Mouse (Mus musculus) liver, adult 2 months (tissue): ENCODE data around the gene Cyp26c1. TPM values are rescaled to one million over a fixed set of nuclear protein-coding genes. Genes with fewer than 3 reads are reported as not detected.

ENCODE experiments used
- DNase-seq: peaks from one replicate; pipeline ENCODE4 v3.0.0-alpha.2; 2011; ENCODE audit warnings: low read depth, low spot score; ENCODE audit errors: extremely low read depth
- H3K27ac ChIP-seq: fragments of 200-500 bp; replicated peaks from 2 replicates; pipeline ENCODE4 v1.5.1; 2012; ENCODE audit warnings: low read depth, mild to moderate bottlenecking, control low read depth, inconsistent platforms, low read length; ENCODE audit not compliant: insufficient read depth
- H3K27me3 ChIP-seq: fragments of 200-500 bp; 2 replicates; pipeline ENCODE4 v1.6.1; 2012; ENCODE audit warnings: mild to moderate bottlenecking, moderate library complexity, low read length, inconsistent platforms; ENCODE audit not compliant: control insufficient read depth, insufficient read depth
- H3K36me3 ChIP-seq: fragments of 200-500 bp; 2 replicates; pipeline ENCODE4 v1.6.1; 2012; ENCODE audit warnings: low read length, inconsistent platforms; ENCODE audit not compliant: control insufficient read depth, insufficient read depth
- H3K4me1 ChIP-seq: fragments of 200-500 bp; 2 replicates; pipeline ENCODE4 v1.6.1; 2011; ENCODE audit warnings: low read length; ENCODE audit not compliant: control insufficient read depth, insufficient read depth
- H3K4me3 ChIP-seq: fragments of 200-500 bp; 2 replicates; pipeline ENCODE4 v1.5.1; 2011; ENCODE audit warnings: low read depth, mild to moderate bottlenecking, control low read depth, low read length, moderate library complexity; ENCODE audit not compliant: insufficient read depth
- H3K79me2 ChIP-seq: fragments of 200-500 bp; 2 replicates; pipeline ENCODE4 v1.6.1; 2012; ENCODE audit warnings: inconsistent platforms, mild to moderate bottlenecking, low read length, moderate library complexity; ENCODE audit not compliant: control insufficient read depth, insufficient read depth
- H3K9ac ChIP-seq: fragments of 200-500 bp; 2 replicates; pipeline ENCODE4 v1.6.1; 2012; ENCODE audit warnings: low read depth, mild to moderate bottlenecking, control low read depth, inconsistent platforms, low read length
- CTCF ChIP-seq: fragments of 200-500 bp; IDR thresholded peaks from 2 replicates; pipeline ENCODE4 v1.5.1; 2011; ENCODE audit warnings: low read depth, low read length, control low read depth
- POLR2A ChIP-seq: fragments of 200-500 bp; IDR thresholded peaks from 2 replicates; pipeline ENCODE4 v1.6.1; 2011; ENCODE audit warnings: low read length, control low read depth; ENCODE audit not compliant: insufficient read depth; ENCODE audit errors: extremely low read depth
- WGBS: fragments of 180-500 bp; shearing (Covaris S2); methylation state at CpG from one replicate; pipeline ENCODE4 v1.1.7; 2018; 5-methylcytosine and 5-hydroxymethylcytosine counted together
- polyA plus RNA-seq: library from polyadenylated mRNA; depleted of rRNA; stranded (reverse); fragments of >200 nt; gene quantifications from 2 replicates; pipeline ENCODE4 v1.2.3, GENCODE M21; 2012
- total RNA-seq: library from RNA; depleted of rRNA; stranded (reverse); fragments of >200 nt; gene quantifications from 2 replicates; pipeline ENCODE4 v1.2.3, GENCODE M21; 2014

Gene Cyp26c1
- total and polyA plus RNA-seq, 2 experiments, result 0.05 to 0.09 TPM

DNA sequence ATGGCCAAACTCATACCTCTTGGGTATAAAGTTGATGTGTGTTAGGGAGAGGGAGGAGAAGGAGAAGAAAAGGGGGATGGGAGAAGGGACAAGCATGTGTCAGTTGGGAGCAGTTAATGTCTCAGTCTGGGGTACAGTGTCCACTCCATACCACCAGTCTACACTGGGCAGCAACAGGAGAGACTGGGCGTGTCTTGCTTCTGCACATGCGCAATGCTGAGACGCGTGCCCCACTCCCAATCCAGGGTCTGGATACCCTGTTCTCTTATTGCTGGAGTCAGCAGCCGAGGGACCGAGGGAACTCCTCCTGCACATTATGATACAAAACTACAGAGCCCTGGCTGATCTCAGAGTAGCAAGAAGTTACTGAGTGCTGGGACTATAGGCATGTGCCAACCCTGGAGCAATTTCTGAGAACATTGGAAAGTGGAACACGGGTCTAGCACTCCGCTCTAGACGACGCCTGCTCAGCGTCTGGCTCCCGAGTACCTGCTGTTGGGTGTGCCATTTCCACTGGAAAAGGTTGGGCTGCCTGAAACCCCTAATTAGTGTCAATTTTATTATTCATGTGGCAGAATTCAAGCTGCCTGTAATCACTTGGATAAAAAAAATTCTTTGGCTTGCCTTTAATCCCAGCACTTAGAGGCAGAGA lies 31.3 kb downstream of the Cyp26c1 start:
- DNase-seq, result no peak
- no peak overlapping the region for H3K4me3 ChIP-seq
- no peak overlapping the region for H3K9ac ChIP-seq
- H3K36me3 ChIP-seq, result no peaks in the 10 kb centered on the region
- TF ChIP-seq CTCF, result no peak
- TF ChIP-seq POLR2A, result no peak
- WGBS, result 93% methylated on average over 12 of the region's 12 CpGs
- H3K79me2 ChIP-seq, result no peaks in the 10 kb centered on the region
- H3K27me3 ChIP-seq, result no peaks in the 10 kb centered on the region; the same call in 1 of the 2 replicates
- H3K4me1 ChIP-seq, result no peaks in the 10 kb centered on the region
- no peak overlapping the region for H3K27ac ChIP-seq

DNA sequence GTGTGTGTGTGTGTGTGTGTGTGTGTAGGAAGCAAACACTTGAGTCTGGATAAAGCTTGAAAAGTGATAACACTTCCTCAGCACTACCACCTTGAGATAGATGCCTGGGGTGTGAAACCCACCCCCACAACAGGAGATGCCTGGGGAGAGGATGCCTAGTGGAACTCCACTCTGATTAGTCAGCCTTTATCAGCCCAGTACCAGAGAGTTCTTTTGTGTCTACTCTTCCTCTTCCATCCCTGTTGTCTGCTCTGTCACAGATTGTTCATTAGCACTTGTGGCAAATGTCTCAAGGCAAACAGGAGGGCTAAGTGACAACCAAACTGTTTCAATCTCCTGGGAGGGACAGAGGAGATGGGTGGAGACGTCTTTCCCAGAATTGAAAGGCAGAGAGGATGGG lies 33.8 kb downstream of the Cyp26c1 start:
- no peaks in the 10 kb centered on the region for H3K4me1 ChIP-seq
- H3K36me3 ChIP-seq, result no peaks in the 10 kb centered on the region
- TF ChIP-seq POLR2A, result no peak
- DNase-seq, result no peak
- no peaks in the 10 kb centered on the region for H3K79me2 ChIP-seq
- no peak overlapping the region for H3K4me3 ChIP-seq
- no peak overlapping the region for H3K9ac ChIP-seq
- H3K27ac ChIP-seq, result no peak overlapping the region
- H3K27me3 ChIP-seq, result no peaks in the 10 kb centered on the region
- 25% methylated on average over 1 of the region's 1 CpGs for WGBS

DNA sequence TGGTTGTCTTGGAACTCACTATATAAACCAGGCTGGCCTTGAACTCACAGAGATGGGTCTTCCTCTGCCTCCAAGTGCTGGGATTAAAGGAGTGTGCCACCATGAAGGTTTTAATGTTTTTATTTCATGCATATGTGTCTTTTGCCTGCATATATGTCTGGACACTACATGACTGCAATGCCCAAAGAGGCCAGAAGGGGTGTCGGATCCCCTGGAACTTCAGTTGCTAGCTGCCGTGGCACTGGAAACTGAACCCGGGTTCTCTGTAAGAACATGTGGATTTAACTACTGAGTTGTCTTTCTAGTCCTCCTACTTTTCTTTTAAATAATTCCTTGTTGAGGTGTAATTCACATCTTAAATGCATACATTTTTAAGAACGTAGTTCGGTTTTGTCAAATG lies 39.2 kb downstream of the Cyp26c1 start:
- no peak overlapping the region for H3K9ac ChIP-seq
- H3K4me1 ChIP-seq, result no peaks in the 10 kb centered on the region
- no peak overlapping the region for H3K27ac ChIP-seq
- H3K27me3 ChIP-seq, result 0 out of 2 replicates have a peak, but pooled peaks cover 2% of the 10 kb centered on the region
- WGBS, result 96% methylated on average over 5 of the region's 5 CpGs
- H3K4me3 ChIP-seq, result no peak overlapping the region
- H3K36me3 ChIP-seq, result no peaks in the 10 kb centered on the region
- H3K79me2 ChIP-seq, result no peaks in the 10 kb centered on the region
- TF ChIP-seq POLR2A (no peak), CTCF (no peak)
- no peak for DNase-seq

DNA sequence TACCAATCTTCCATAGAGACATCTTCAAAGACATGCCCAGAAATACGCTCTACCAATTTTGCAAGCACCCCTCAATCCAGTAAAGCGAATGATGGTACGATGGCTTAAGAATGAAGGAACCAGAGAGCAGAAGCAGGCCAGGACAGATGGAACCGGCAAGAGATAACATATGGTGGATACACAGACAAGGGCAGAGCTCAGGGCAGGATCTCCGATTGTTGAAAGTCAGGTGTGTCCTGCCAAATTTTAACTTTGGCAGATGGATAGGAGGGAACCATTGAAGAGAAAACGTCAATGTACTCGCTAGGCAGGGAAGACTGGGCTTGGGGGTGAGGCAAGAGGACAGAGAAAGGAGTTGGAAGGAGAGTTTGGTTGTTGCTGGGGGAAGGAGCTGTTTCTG lies 41.2 kb downstream of the Cyp26c1 start:
- H3K36me3 ChIP-seq, result no peaks in the 10 kb centered on the region
- H3K27me3 ChIP-seq, result 0 out of 2 replicates have a peak, but pooled peaks cover 2% of the 10 kb centered on the region
- no peaks in the 10 kb centered on the region for H3K4me1 ChIP-seq
- WGBS, result 90% methylated on average over 7 of the region's 7 CpGs
- TF ChIP-seq POLR2A (no peak), CTCF (no peak)
- H3K27ac ChIP-seq, result no peak overlapping the region
- no peak overlapping the region for H3K9ac ChIP-seq
- H3K79me2 ChIP-seq, result no peaks in the 10 kb centered on the region
- no peak for DNase-seq
- H3K4me3 ChIP-seq, result no peak overlapping the region

DNA sequence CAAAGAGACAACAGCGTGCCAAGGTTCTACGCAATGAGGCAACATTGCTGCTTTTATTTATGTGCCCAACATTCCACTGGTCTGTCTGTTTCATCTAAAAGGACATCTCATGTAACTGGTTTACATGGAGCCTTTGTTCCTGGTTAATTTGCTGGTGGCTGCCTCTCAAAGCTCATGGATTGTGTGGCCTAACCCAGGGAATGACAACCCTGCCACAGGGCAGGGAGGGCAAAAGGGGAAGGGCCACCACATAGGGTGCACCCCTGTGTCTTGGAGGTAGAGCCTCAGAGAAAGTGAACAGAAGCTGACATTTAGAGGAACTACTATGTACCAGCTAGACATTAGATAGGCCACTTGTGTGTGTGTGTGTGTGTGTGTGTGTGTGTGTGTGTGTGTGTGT lies 42.0 kb downstream of the Cyp26c1 start:
- H3K4me3 ChIP-seq, result no peak overlapping the region
- no peak overlapping the region for H3K27ac ChIP-seq
- H3K27me3 ChIP-seq, result 0 out of 2 replicates have a peak, but pooled peaks cover 2% of the 10 kb centered on the region
- no peaks in the 10 kb centered on the region for H3K4me1 ChIP-seq
- no peaks in the 10 kb centered on the region for H3K79me2 ChIP-seq
- TF ChIP-seq CTCF, result no peak
- H3K9ac ChIP-seq, result no peak overlapping the region
- DNase-seq, result no peak
- no peaks in the 10 kb centered on the region for H3K36me3 ChIP-seq
- 100% methylated on average over 2 of the region's 2 CpGs for WGBS

DNA sequence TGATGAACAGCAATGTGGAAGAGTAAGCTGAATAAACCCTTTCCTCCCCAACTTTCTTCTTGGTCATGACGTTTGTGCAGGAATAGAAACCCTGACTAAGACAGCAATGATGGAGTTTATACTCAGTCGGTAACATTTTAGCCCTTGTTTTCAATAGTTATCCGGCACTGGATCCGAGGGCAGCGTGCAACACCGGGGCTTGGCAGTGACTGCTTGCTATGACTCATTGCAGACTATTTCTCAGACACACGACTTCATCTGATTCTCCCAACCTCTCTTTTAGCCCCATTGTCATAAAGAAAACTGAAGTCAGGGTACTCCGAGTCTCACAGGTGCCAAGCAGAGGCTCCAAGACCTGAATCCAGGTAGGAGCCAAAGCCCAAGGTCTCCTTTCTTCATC lies 50.0 kb downstream of the Cyp26c1 start:
- Histone ChIP-seq H3K9ac (no peak overlapping the region), H3K27me3 (no peaks in the 10 kb centered on the region), H3K27ac (no peak overlapping the region), H3K4me3 (no peak overlapping the region), H3K36me3 (no peaks in the 10 kb centered on the region), H3K79me2 (no peaks in the 10 kb centered on the region), H3K4me1 (no peaks in the 10 kb centered on the region)
- 82% methylated on average over 8 of the region's 8 CpGs for WGBS
- TF ChIP-seq CTCF (no peak), POLR2A (no peak)
- DNase-seq, result no peak
